Mouse (Mus musculus): Measurements from ENCODE around the gene Olfr620. TPM values are rescaled to one million over a fixed set of nuclear protein-coding genes. Genes with fewer than 3 reads are reported as not detected.

Olfr620 gene
- polyA plus RNA-seq (2014; fragmentation: Nextera tagmentation; extraction: Ambion mirVana): not detected in 2 replicates

GRCm38 (mm10) chr7:103612434-103612833 is at the start of gene Olfr620:
TSS of gene Olfr620 (minus strand) at chr7:103612534.
- Histone ChIP-seq H3K27ac (ENCODE audit: low read depth) (no peak within 1 kb of the TSS), H3K9me3 (ENCODE audit: control insufficient read depth, low read length) (no peaks in the 10 kb centered on the region), H3K4me1 (replicated peaks; ENCODE audit: control insufficient read depth, insufficient read depth, low read length) (no peaks in the 10 kb centered on the region), H3K4me2 (ENCODE audit: low read length) (no peak within 1 kb of the TSS), H3K27me3 (replicated peaks; ENCODE audit: control insufficient read depth, insufficient read depth, low read length) (no peaks in the 10 kb centered on the region), H3K36me3 (ENCODE audit: control insufficient read depth, insufficient read depth, low read length) (no peaks in the 10 kb centered on the region), H3K4me3 (ENCODE audit: low read depth, low read length) (no peak within 1 kb of the TSS), H3K9ac (ENCODE audit: low read length) (no peak within 1 kb of the TSS)
- 80% methylated on average over 2 of the region's 2 CpGs for WGBS
- ATAC-seq (replicated peaks; ENCODE audit: low FRiP score, low TSS enrichment, low read depth) (no peak), DNase-seq (ENCODE audit: low spot score) (no peak)

- Histone ChIP-seq H3K4me2 (ENCODE audit: low read length) (no peak overlapping the region), H3K9ac (ENCODE audit: low read length) (no peak overlapping the region), H3K27me3 (replicated peaks; ENCODE audit: control insufficient read depth, insufficient read depth, low read length) (no peaks in the 10 kb centered on the region), H3K36me3 (ENCODE audit: control insufficient read depth, insufficient read depth, low read length) (no peaks in the 10 kb centered on the region), H3K9me3 (ENCODE audit: control insufficient read depth, low read length) (no peaks in the 10 kb centered on the region), H3K4me1 (replicated peaks; ENCODE audit: control insufficient read depth, insufficient read depth, low read length) (no peaks in the 10 kb centered on the region), H3K27ac (ENCODE audit: low read depth) (no peak overlapping the region), H3K4me3 (ENCODE audit: low read depth, low read length) (no peak overlapping the region)
- 69% methylated on average over 4 of the region's 4 CpGs for WGBS
- no peak for ATAC-seq (replicated peaks; ENCODE audit: low FRiP score, low TSS enrichment, low read depth)
- DNase-seq (ENCODE audit: low spot score): no peak
Observed at GRCm38 (mm10) chr7:103644070-103644469, 31.7 kb upstream of the Olfr620 start.

GRCm38 (mm10) chr7:103642602-103643001 is 30.3 kb upstream of the Olfr620 start, which contains the start of gene Olfr622:
TSS of gene Olfr622 (minus strand) at chr7:103642702.
- no peaks in the 10 kb centered on the region for H3K36me3 ChIP-seq (ENCODE audit: control insufficient read depth, insufficient read depth, low read length)
- 86% methylated on average over 1 of the region's 1 CpGs for WGBS
- no peak within 1 kb of the TSS for H3K27ac ChIP-seq (ENCODE audit: low read depth)
- no peak for DNase-seq (ENCODE audit: low spot score)
- H3K9ac ChIP-seq (ENCODE audit: low read length): no peak within 1 kb of the TSS
- no peak within 1 kb of the TSS for H3K4me3 ChIP-seq (ENCODE audit: low read depth, low read length)
- no peak for ATAC-seq (replicated peaks; ENCODE audit: low FRiP score, low TSS enrichment, low read depth)
- H3K4me1 ChIP-seq (replicated peaks; ENCODE audit: control insufficient read depth, insufficient read depth, low read length): no peaks in the 10 kb centered on the region
- no peaks in the 10 kb centered on the region for H3K9me3 ChIP-seq (ENCODE audit: control insufficient read depth, low read length)
- no peak within 1 kb of the TSS for H3K4me2 ChIP-seq (ENCODE audit: low read length)
- no peaks in the 10 kb centered on the region for H3K27me3 ChIP-seq (replicated peaks; ENCODE audit: control insufficient read depth, insufficient read depth, low read length)

- no peak overlapping the region for H3K27ac ChIP-seq (ENCODE audit: low read depth)
- H3K4me2 ChIP-seq (ENCODE audit: low read length): no peak overlapping the region
- ATAC-seq (replicated peaks; ENCODE audit: low FRiP score, low TSS enrichment, low read depth) (no peak), DNase-seq (ENCODE audit: low spot score) (no peak)
- H3K9ac ChIP-seq (ENCODE audit: low read length): no peak overlapping the region
- H3K36me3 ChIP-seq (ENCODE audit: control insufficient read depth, insufficient read depth, low read length): no peaks in the 10 kb centered on the region
- H3K9me3 ChIP-seq (ENCODE audit: control insufficient read depth, low read length): no peaks in the 10 kb centered on the region
- H3K4me1 ChIP-seq (replicated peaks; ENCODE audit: control insufficient read depth, insufficient read depth, low read length): no peaks in the 10 kb centered on the region
- H3K4me3 ChIP-seq (ENCODE audit: low read depth, low read length): no peak overlapping the region
- H3K27me3 ChIP-seq (replicated peaks; ENCODE audit: control insufficient read depth, insufficient read depth, low read length): no peaks in the 10 kb centered on the region
Observed at GRCm38 (mm10) chr7:103636795-103637194, 24.5 kb upstream of the Olfr620 start.

GRCm38 (mm10) chr7:103607425-103607824 is 4.9 kb downstream of the Olfr620 start:
- no peaks in the 10 kb centered on the region for H3K9me3 ChIP-seq (ENCODE audit: control insufficient read depth, low read length)
- H3K4me1 ChIP-seq (replicated peaks; ENCODE audit: control insufficient read depth, insufficient read depth, low read length): no peaks in the 10 kb centered on the region
- H3K36me3 ChIP-seq (ENCODE audit: control insufficient read depth, insufficient read depth, low read length): no peaks in the 10 kb centered on the region
- no peak overlapping the region for H3K4me3 ChIP-seq (ENCODE audit: low read depth, low read length)
- ATAC-seq (replicated peaks; ENCODE audit: low FRiP score, low TSS enrichment, low read depth): no peak
- no peak overlapping the region for H3K4me2 ChIP-seq (ENCODE audit: low read length)
- no peaks in the 10 kb centered on the region for H3K27me3 ChIP-seq (replicated peaks; ENCODE audit: control insufficient read depth, insufficient read depth, low read length)
- DNase-seq (ENCODE audit: low spot score): no peak
- H3K9ac ChIP-seq (ENCODE audit: low read length): no peak overlapping the region
- no peak overlapping the region for H3K27ac ChIP-seq (ENCODE audit: low read depth)
- 74% methylated on average over 2 of the region's 2 CpGs for WGBS

GRCm38 (mm10) chr7:103600275-103600674 is 12.1 kb downstream of the Olfr620 start, which contains the start of gene Olfr619:
TSS of gene Olfr619 (plus strand) at chr7:103600575.
- no peak within 1 kb of the TSS for H3K27ac ChIP-seq (ENCODE audit: low read depth)
- H3K9ac ChIP-seq (ENCODE audit: low read length): no peak within 1 kb of the TSS
- no peak for DNase-seq (ENCODE audit: low spot score)
- H3K36me3 ChIP-seq (ENCODE audit: control insufficient read depth, insufficient read depth, low read length): no peaks in the 10 kb centered on the region
- H3K4me2 ChIP-seq (ENCODE audit: low read length): no peak within 1 kb of the TSS
- no peaks in the 10 kb centered on the region for H3K9me3 ChIP-seq (ENCODE audit: control insufficient read depth, low read length)
- no peaks in the 10 kb centered on the region for H3K4me1 ChIP-seq (replicated peaks; ENCODE audit: control insufficient read depth, insufficient read depth, low read length)
- no peak for ATAC-seq (replicated peaks; ENCODE audit: low FRiP score, low TSS enrichment, low read depth)
- no peak within 1 kb of the TSS for H3K4me3 ChIP-seq (ENCODE audit: low read depth, low read length)
- no peaks in the 10 kb centered on the region for H3K27me3 ChIP-seq (replicated peaks; ENCODE audit: control insufficient read depth, insufficient read depth, low read length)

GRCm38 (mm10) chr7:103589803-103590202 is 22.5 kb downstream of the Olfr620 start, which contains the start of gene Olfr618:
TSS of gene Olfr618 (plus strand) at chr7:103590103.
- no peaks in the 10 kb centered on the region for H3K4me1 ChIP-seq (replicated peaks; ENCODE audit: control insufficient read depth, insufficient read depth, low read length)
- no peak within 1 kb of the TSS for H3K27ac ChIP-seq (ENCODE audit: low read depth)
- no peak within 1 kb of the TSS for H3K4me2 ChIP-seq (ENCODE audit: low read length)
- DNase-seq (ENCODE audit: low spot score) (no peak), ATAC-seq (replicated peaks; ENCODE audit: low FRiP score, low TSS enrichment, low read depth) (no peak)
- H3K9ac ChIP-seq (ENCODE audit: low read length): no peak within 1 kb of the TSS
- 64% methylated on average over 2 of the region's 2 CpGs for WGBS
- H3K9me3 ChIP-seq (ENCODE audit: control insufficient read depth, low read length): no peaks in the 10 kb centered on the region
- H3K27me3 ChIP-seq (replicated peaks; ENCODE audit: control insufficient read depth, insufficient read depth, low read length): no peaks in the 10 kb centered on the region
- no peaks in the 10 kb centered on the region for H3K36me3 ChIP-seq (ENCODE audit: control insufficient read depth, insufficient read depth, low read length)
- H3K4me3 ChIP-seq (ENCODE audit: low read depth, low read length): no peak within 1 kb of the TSS

GRCm38 (mm10) chr7:103572761-103573160 is 39.6 kb downstream of the Olfr620 start, which contains the start of gene Olfr617:
TSS of gene Olfr617 (plus strand) at chr7:103573061.
- no peak within 1 kb of the TSS for H3K4me2 ChIP-seq (ENCODE audit: low read length)
- 85% methylated on average over 1 of the region's 1 CpGs for WGBS
- ATAC-seq (replicated peaks; ENCODE audit: low FRiP score, low TSS enrichment, low read depth) (no peak), DNase-seq (ENCODE audit: low spot score) (no peak)
- no peaks in the 10 kb centered on the region for H3K36me3 ChIP-seq (ENCODE audit: control insufficient read depth, insufficient read depth, low read length)
- no peak within 1 kb of the TSS for H3K4me3 ChIP-seq (ENCODE audit: low read depth, low read length)
- H3K4me1 ChIP-seq (replicated peaks; ENCODE audit: control insufficient read depth, insufficient read depth, low read length): no peaks in the 10 kb centered on the region
- no peak within 1 kb of the TSS for H3K27ac ChIP-seq (ENCODE audit: low read depth)
- no peaks in the 10 kb centered on the region for H3K9me3 ChIP-seq (ENCODE audit: control insufficient read depth, low read length)
- H3K27me3 ChIP-seq (replicated peaks; ENCODE audit: control insufficient read depth, insufficient read depth, low read length): no peaks in the 10 kb centered on the region
- H3K9ac ChIP-seq (ENCODE audit: low read length): no peak within 1 kb of the TSS

GRCm38 (mm10) chr7:103569043-103569442 is 43.3 kb downstream of the Olfr620 start, which contains the start of gene Olfr616:
TSS of gene Olfr616 (minus strand) at chr7:103569143.
- no peaks in the 10 kb centered on the region for H3K27me3 ChIP-seq (replicated peaks; ENCODE audit: control insufficient read depth, insufficient read depth, low read length)
- no peak for DNase-seq (ENCODE audit: low spot score)
- no peaks in the 10 kb centered on the region for H3K36me3 ChIP-seq (ENCODE audit: control insufficient read depth, insufficient read depth, low read length)
- no peak for ATAC-seq (replicated peaks; ENCODE audit: low FRiP score, low TSS enrichment, low read depth)
- WGBS: 83% methylated on average over 3 of the region's 3 CpGs
- no peaks in the 10 kb centered on the region for H3K4me1 ChIP-seq (replicated peaks; ENCODE audit: control insufficient read depth, insufficient read depth, low read length)
- H3K27ac ChIP-seq (ENCODE audit: low read depth): no peak within 1 kb of the TSS
- H3K9me3 ChIP-seq (ENCODE audit: control insufficient read depth, low read length): no peaks in the 10 kb centered on the region
- no peak within 1 kb of the TSS for H3K4me3 ChIP-seq (ENCODE audit: low read depth, low read length)
- H3K9ac ChIP-seq (ENCODE audit: low read length): no peak within 1 kb of the TSS
- no peak within 1 kb of the TSS for H3K4me2 ChIP-seq (ENCODE audit: low read length)
